Mouse (Mus musculus) CH12.LX (cell line): Measurements from ENCODE around the gene Wdr38. TPM values are rescaled to one million over a fixed set of nuclear protein-coding genes. Genes with fewer than 3 reads are reported as not detected.

Experiments
- DNase-seq: peaks from one replicate; pipeline ENCODE4 v3.0.0-alpha.2; 2013; ENCODE audit errors: extremely low read depth
- H3K27ac ChIP-seq: 2 replicates; pipeline ENCODE4 v1.5.1; 2012; ENCODE audit warnings: low read depth, mild to moderate bottlenecking, control low read depth, moderate library complexity; ENCODE audit not compliant: insufficient read depth
- H3K27me3 ChIP-seq: replicated peaks from 2 replicates; pipeline ENCODE3; 2012; ENCODE audit warnings: inconsistent platforms
- H3K36me3 ChIP-seq, 2 experiments: replicated peaks in 1 of 2; 2 replicates each; pipeline versions ENCODE3 to v1.6.1; 2012; ENCODE audit warnings: inconsistent platforms in 1 of 2, low read length in 1 of 2, mild to moderate bottlenecking in 1 of 2, mixed read lengths in 1 of 2, moderate library complexity in 1 of 2; ENCODE audit not compliant: control insufficient read depth in 1 of 2, insufficient read depth in 1 of 2
- H3K4me1 ChIP-seq, 2 experiments: 2 replicates each; pipeline ENCODE4 v1.6.1; 2012; ENCODE audit warnings: inconsistent platforms in 1 of 2, moderate library complexity in 1 of 2; ENCODE audit not compliant: insufficient read depth in 2 of 2, control insufficient read depth in 1 of 2
- H3K4me2 ChIP-seq: 2 replicates; pipeline ENCODE4 v1.6.1; 2012; ENCODE audit warnings: low read depth, mild to moderate bottlenecking, control low read depth; ENCODE audit not compliant: poor library complexity, insufficient read depth, severe bottlenecking
- H3K4me3 ChIP-seq, 3 experiments: fragments of 150-350 bp in 1 of 3; sonication (generic) in 1 of 3; replicated peaks in 1 of 3; 2 replicates each; pipeline versions ENCODE3 to v1.5.1; 2011 to 2012; ENCODE audit warnings: low read depth in 2 of 3, low read length in 2 of 3, mild to moderate bottlenecking in 2 of 3, moderate library complexity in 2 of 3, control low read depth in 1 of 3, improper control_type of control experiment in 1 of 3, inconsistent platforms in 1 of 3, mixed read lengths in 1 of 3; ENCODE audit not compliant: poor library complexity in 1 of 3
- H3K79me2 ChIP-seq: replicated peaks from 2 replicates; pipeline ENCODE4 v1.6.1; 2012; ENCODE audit warnings: mild to moderate bottlenecking, moderate library complexity; ENCODE audit not compliant: control insufficient read depth, poor library complexity, insufficient read depth, severe bottlenecking; ENCODE audit errors: extremely low read depth
- H3K9ac ChIP-seq: 2 replicates; pipeline ENCODE4 v1.6.1; 2012; ENCODE audit warnings: low read depth, mild to moderate bottlenecking, control low read depth, moderate library complexity; ENCODE audit not compliant: insufficient read depth
- H3K9me3 ChIP-seq: replicated peaks from 2 replicates; pipeline ENCODE3; 2012; ENCODE audit warnings: low read length, inconsistent platforms, mixed read lengths
- BHLHE40 ChIP-seq: IDR thresholded peaks from 2 replicates; pipeline ENCODE4 v1.6.1; 2011; ENCODE audit warnings: mild to moderate bottlenecking, low read depth, low read length, improper control_type of control experiment
- CTCF ChIP-seq, 2 experiments: IDR thresholded peaks in 1 of 2; conservative IDR thresholded peaks in 1 of 2; 2 replicates each; pipeline ENCODE4 v1.5.1; 2011 to 2012; ENCODE audit warnings: low read depth in 2 of 2, low read length in 2 of 2, improper control_type of control experiment in 1 of 2, inconsistent platforms in 1 of 2, mild to moderate bottlenecking in 1 of 2, moderate library complexity in 1 of 2
- IRF4 ChIP-seq: IDR thresholded peaks from 2 replicates; pipeline ENCODE4 v1.6.1; 2014; ENCODE audit warnings: low read depth, mild to moderate bottlenecking, inconsistent platforms, low read length, improper control_type of control experiment
- JUN ChIP-seq: IDR thresholded peaks from 2 replicates; pipeline ENCODE4 v1.6.1; 2011; ENCODE audit warnings: low read depth, mild to moderate bottlenecking, low read length, improper control_type of control experiment, moderate library complexity; ENCODE audit not compliant: insufficient read depth
- KAT2A ChIP-seq: IDR thresholded peaks from 2 replicates; pipeline ENCODE4 v1.6.1; 2012; ENCODE audit warnings: low read length, improper control_type of control experiment, inconsistent platforms; ENCODE audit not compliant: insufficient replicate concordance
- MAFK ChIP-seq: IDR thresholded peaks from 2 replicates; pipeline ENCODE4 v1.6.1; 2011; ENCODE audit warnings: low read length, improper control_type of control experiment; ENCODE audit not compliant: insufficient replicate concordance
- MAX ChIP-seq: IDR thresholded peaks from 2 replicates; pipeline ENCODE4 v1.6.1; 2011; ENCODE audit warnings: low read length, improper control_type of control experiment
- MEF2A ChIP-seq: IDR thresholded peaks from 2 replicates; pipeline ENCODE4 v1.6.1; 2014; ENCODE audit warnings: low read depth, mild to moderate bottlenecking, inconsistent platforms, low read length, improper control_type of control experiment, borderline replicate concordance
- NRF1 ChIP-seq: IDR thresholded peaks from 2 replicates; pipeline ENCODE4 v1.6.1; 2014; ENCODE audit warnings: low read depth, mild to moderate bottlenecking, inconsistent platforms, low read length, improper control_type of control experiment, moderate library complexity
- POLR2A ChIP-seq: IDR thresholded peaks from 2 replicates; pipeline ENCODE4 v1.6.1; 2011; ENCODE audit warnings: low read depth, mild to moderate bottlenecking, improper control_type of control experiment, low read length
- POLR2AphosphoS2 ChIP-seq: IDR thresholded peaks from 2 replicates; pipeline ENCODE4 v1.6.1; 2011; ENCODE audit warnings: low read depth, low read length, improper control_type of control experiment
- SIN3A ChIP-seq: IDR thresholded peaks from 2 replicates; pipeline ENCODE4 v1.6.1; 2012; ENCODE audit warnings: low read length, improper control_type of control experiment, inconsistent platforms
- SMC3 ChIP-seq: IDR thresholded peaks from 2 replicates; pipeline ENCODE4 v1.6.1; 2011; ENCODE audit warnings: low read depth, low read length, improper control_type of control experiment
- USF1 ChIP-seq: IDR thresholded peaks from 2 replicates; pipeline ENCODE4 v1.6.1; 2014; ENCODE audit warnings: low read depth, mild to moderate bottlenecking, inconsistent platforms, low read length, improper control_type of control experiment
- USF2 ChIP-seq: conservative IDR thresholded peaks from 2 replicates; pipeline ENCODE4 v1.6.1; 2011; ENCODE audit warnings: low read depth, low read length, improper control_type of control experiment
- ZC3H11A ChIP-seq: IDR thresholded peaks from 2 replicates; pipeline ENCODE4 v1.6.1; 2012; ENCODE audit warnings: low read depth, mild to moderate bottlenecking, inconsistent platforms, low read length, improper control_type of control experiment
- ZKSCAN1 ChIP-seq: IDR thresholded peaks from 2 replicates; pipeline ENCODE4 v1.6.1; 2012; ENCODE audit warnings: low read depth, inconsistent platforms, low read length, improper control_type of control experiment, borderline replicate concordance
- ZMIZ1 ChIP-seq: IDR thresholded peaks from 2 replicates; pipeline ENCODE4 v1.6.1; 2012; ENCODE audit warnings: low read depth, mild to moderate bottlenecking, inconsistent platforms, low read length, improper control_type of control experiment
- ZNF384 ChIP-seq: IDR thresholded peaks from 2 replicates; pipeline ENCODE4 v1.6.1; 2012; ENCODE audit warnings: low read depth, low read length, improper control_type of control experiment, inconsistent platforms
- dilution Hi-C: fragments of 300-500 bp; cut with MboI; formaldehyde crosslinking; loops from 2 replicates; pipeline ENCODE4 v1.14.3; 2020; ENCODE audit warnings: low sequenced_read_pairs; ENCODE audit not compliant: extremely low pct_unique_long_range_greater_than_20kb, extremely low pct_ligation_motif_present
- in situ Hi-C: fragments of 300-500 bp; cut with MboI; formaldehyde crosslinking; loops from 3 replicates; pipeline ENCODE4 v1.14.3; 2019; ENCODE audit warnings: low sequenced_read_pairs, low pct_ligation_motif_present, low pct_unique_long_range_greater_than_20kb, mixed read lengths
- polyA plus RNA-seq: library from polyadenylated mRNA; unstranded; fragments of >175 nt; gene quantifications from 2 replicates; pipeline ENCODE4 v1.2.1, GENCODE M21; 2012; ENCODE audit warnings: low read depth; ENCODE audit not compliant: insufficient read length
- total RNA-seq, 2 experiments: library from RNA; depleted of rRNA; stranded (reverse); fragments of 300-350 nt in 1 of 2; fragments of >200 nt in 1 of 2; gene quantifications; 2 replicates each; pipeline ENCODE4 v1.2.3; 2012 to 2014

Gene Wdr38
- total and polyA plus RNA-seq, 3 experiments, result 0.28 to 1.0 (median 0.40) TPM

DNA sequence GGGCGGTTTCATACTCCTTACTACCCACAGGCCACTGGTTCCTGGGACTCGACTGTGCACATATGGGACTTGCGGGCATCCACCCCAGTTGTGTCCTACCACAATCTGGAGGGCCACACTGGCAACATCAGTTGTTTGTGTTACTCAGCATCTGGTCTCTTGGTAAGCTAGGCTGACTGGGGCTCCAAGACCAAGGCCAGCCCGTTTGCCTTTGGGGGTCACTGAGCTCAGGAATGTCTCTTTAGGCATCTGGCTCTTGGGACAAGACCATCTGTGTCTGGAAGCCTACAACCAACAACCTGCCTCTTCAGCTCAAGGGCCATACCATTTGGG is 3.3 kb downstream of the Wdr38 start:
- H3K4me1 ChIP-seq, result peaks cover 6 to 56% of the 10 kb centered on the region in 2 experiments
- no peak overlapping the region for H3K27ac ChIP-seq
- H3K9ac ChIP-seq, result no peak overlapping the region
- no peak overlapping the region for H3K4me3 ChIP-seq
- H3K9me3 ChIP-seq, result no peaks in the 10 kb centered on the region
- in situ Hi-C loops (no loop called here), dilution Hi-C loops (no loop called here)
- no peaks in the 10 kb centered on the region for H3K27me3 ChIP-seq
- TF ChIP-seq ZKSCAN1, result no peak
- peak; percentile 20; the same call in 1 of the 2 replicates for TF ChIP-seq POLR2A
- peak; percentile 64 for TF ChIP-seq POLR2AphosphoS2
- no peak for TF ChIP-seq ZC3H11A
- TF ChIP-seq ZMIZ1, result 0 out of 2 replicates have a peak, but pooled peaks have one; percentile 1
- TF ChIP-seq KAT2A, result no peak
- no peak for TF ChIP-seq BHLHE40
- TF ChIP-seq MEF2A, result no peak
- TF ChIP-seq IRF4, result no peak
- no peak for TF ChIP-seq USF2
- no peak for TF ChIP-seq USF1
- no peak for TF ChIP-seq MAX
- H3K4me2 ChIP-seq, result no peak overlapping the region
- peaks cover 31% of the 10 kb centered on the region for H3K79me2 ChIP-seq
- DNase-seq, result no peak
- peaks cover 43 to 53% of the 10 kb centered on the region in 2 experiments for H3K36me3 ChIP-seq

DNA sequence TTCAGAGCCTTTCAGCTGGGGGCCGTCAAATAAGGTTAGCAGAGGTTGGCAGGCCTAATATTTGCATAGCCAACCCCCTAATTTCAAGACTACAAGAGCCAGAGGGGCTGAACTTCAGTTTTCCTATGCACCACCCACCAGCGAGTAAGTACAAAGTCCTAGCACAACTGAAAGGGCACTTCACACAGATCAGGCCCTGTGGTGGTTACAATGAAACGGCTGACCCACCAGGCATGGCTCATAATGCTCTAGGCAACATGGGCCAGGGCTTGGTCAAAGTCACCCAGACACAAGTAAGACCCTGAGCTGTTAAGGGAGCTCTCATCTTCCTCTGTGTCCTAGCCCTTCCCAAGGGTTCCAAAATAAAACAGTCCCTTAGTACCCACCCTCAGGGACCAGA is 4.6 kb downstream of the Wdr38 start:
- H3K79me2 ChIP-seq, result peaks cover 41% of the 10 kb centered on the region
- H3K4me2 ChIP-seq, result peak overlapping the region; percentile 89; the same call in 1 of the 2 replicates
- in situ Hi-C loops (no loop called here), dilution Hi-C loops (no loop called here)
- peak overlapping the region in 1 of 3 experiments; percentile 32 for H3K4me3 ChIP-seq
- no peaks in the 10 kb centered on the region for H3K9me3 ChIP-seq
- peaks cover 6 to 55% of the 10 kb centered on the region in 2 experiments for H3K4me1 ChIP-seq
- H3K27me3 ChIP-seq, result no peaks in the 10 kb centered on the region
- DNase-seq, result no peak
- no peak overlapping the region for H3K27ac ChIP-seq
- TF ChIP-seq POLR2A (peak; percentile 37; the same call in 1 of the 2 replicates), SIN3A (0 out of 2 replicates have a peak, but pooled peaks have one; percentile 29), CTCF (conservative IDR thresholded peaks at IDR 0.05 in 1 of 2, IDR thresholded peaks at IDR 0.05 in 1 of 2; ENCODE audit: low read depth in 2 of 2, low read length in 2 of 2) (no peak)
- TF ChIP-seq, all 38 proteins: peak for 2
- Histone ChIP-seq H3K9ac (no peak overlapping the region; the same call in 1 of the 2 replicates), H3K36me3 (peaks cover 43 to 53% of the 10 kb centered on the region in 2 experiments)

DNA sequence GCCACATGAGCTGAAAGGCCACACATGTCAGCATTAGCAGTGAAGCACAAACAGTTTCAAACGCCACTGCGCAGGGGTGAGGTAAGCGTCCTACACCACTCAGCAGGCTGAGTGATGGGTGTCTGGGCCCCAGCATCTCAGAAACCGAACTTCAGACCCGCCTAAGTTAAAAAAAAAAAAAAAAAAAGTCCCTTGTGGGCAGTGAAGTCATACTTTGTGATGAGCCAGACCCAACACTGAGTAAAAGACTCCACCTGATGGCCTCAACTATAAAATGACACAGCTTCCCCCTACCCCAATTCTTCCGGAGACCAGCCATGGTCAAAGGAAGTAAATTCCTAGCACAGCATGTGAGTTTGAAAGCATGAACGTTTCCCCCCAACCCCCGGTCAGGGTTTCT is 5.8 kb downstream of the Wdr38 start:
- H3K36me3 ChIP-seq, result peaks cover 43 to 53% of the 10 kb centered on the region in 2 experiments
- H3K27me3 ChIP-seq, result no peaks in the 10 kb centered on the region
- dilution Hi-C loops (no loop called here), in situ Hi-C loops (no loop called here)
- peak overlapping the region; percentile 94 to 99 (median 97) for H3K4me3 ChIP-seq
- no peak for DNase-seq
- H3K9ac ChIP-seq, result peak overlapping the region; percentile 98
- H3K4me2 ChIP-seq, result peak overlapping the region; percentile 89
- H3K27ac ChIP-seq, result peak overlapping the region; percentile 50
- TF ChIP-seq ZNF384, result peak; percentile 89
- TF ChIP-seq JUN, result no peak
- peak; percentile 63; the same call in 1 of the 2 replicates for TF ChIP-seq POLR2AphosphoS2
- no peak for TF ChIP-seq MAFK
- TF ChIP-seq NRF1, result peak; percentile 21; the same call in 1 of the 2 replicates
- TF ChIP-seq SMC3, result no peak
- H3K4me1 ChIP-seq, result peaks cover 3 to 46% of the 10 kb centered on the region in 2 experiments
- H3K79me2 ChIP-seq, result peaks cover 44% of the 10 kb centered on the region
- H3K9me3 ChIP-seq, result no peaks in the 10 kb centered on the region
